Mouse (Mus musculus): ENCODE measurements around the gene Mto1.

DNA sequence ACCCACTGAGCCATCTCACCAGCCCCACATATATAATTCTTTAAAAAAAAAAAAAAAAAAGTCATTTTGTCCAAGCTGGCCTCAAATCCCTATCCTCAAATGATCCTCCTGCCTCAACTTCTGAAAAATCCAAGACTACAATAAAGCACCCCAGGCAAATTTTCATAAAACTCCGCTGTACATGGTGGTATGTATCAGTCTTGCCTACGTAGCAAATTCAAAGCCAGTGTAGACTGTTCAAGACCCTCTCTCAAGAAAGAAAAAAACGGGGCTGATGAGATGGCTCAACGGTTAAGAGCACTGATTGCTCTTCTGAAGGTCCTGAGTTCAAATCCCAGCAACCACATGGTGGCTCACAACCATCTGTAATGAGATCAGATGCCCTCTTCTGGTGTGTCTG, 27.9 kb downstream of the Mto1 start:
- TF ChIP-seq USF1 (IDR thresholded peaks at IDR 0.05; ENCODE audit: low read depth, low read length), result no peak
- no peak for TF ChIP-seq POLR2AphosphoS5 (IDR thresholded peaks at IDR 0.05; ENCODE audit: borderline replicate concordance, low read depth, low read length)
- no peak; a peak in 1 of 6 replicates for TF ChIP-seq CTCF (IDR thresholded peaks at IDR 0.05 in 2 of 3, conservative IDR thresholded peaks at IDR 0.05 in 1 of 3; ENCODE audit: control insufficient read depth in 1 of 3, insufficient read depth in 1 of 3, low read depth in 2 of 3, low read length in 3 of 3, poor library complexity in 1 of 3, severe bottlenecking in 1 of 3)
